Mouse (Mus musculus) kidney, adult 2 months (tissue): Measurements from ENCODE around the gene Lonp2. TPM values are rescaled to one million over a fixed set of nuclear protein-coding genes. Genes with fewer than 3 reads are reported as not detected.

Source experiments
- DNase-seq: peaks from one replicate; pipeline ENCODE4 v3.0.0; 2021
- H3K27ac ChIP-seq: fragments of 200-500 bp; 2 replicates; pipeline ENCODE4 v1.5.1; 2012; ENCODE audit warnings: low read depth, low read length, control low read depth, inconsistent platforms; ENCODE audit not compliant: insufficient read depth
- H3K27me3 ChIP-seq: fragments of 200-500 bp; replicated peaks from 2 replicates; pipeline ENCODE4 v1.6.1; 2012; ENCODE audit warnings: mild to moderate bottlenecking, moderate library complexity, low read length, inconsistent platforms; ENCODE audit not compliant: control insufficient read depth, insufficient read depth
- H3K36me3 ChIP-seq: fragments of 200-500 bp; 2 replicates; pipeline ENCODE4 v1.6.1; 2012; ENCODE audit warnings: mild to moderate bottlenecking, moderate library complexity, low read length, inconsistent platforms; ENCODE audit not compliant: control insufficient read depth, insufficient read depth
- H3K4me1 ChIP-seq: fragments of 200-500 bp; 2 replicates; pipeline ENCODE4 v1.6.1; 2011; ENCODE audit warnings: low read length; ENCODE audit not compliant: control insufficient read depth, insufficient read depth
- H3K4me3 ChIP-seq: fragments of 200-500 bp; 2 replicates; pipeline ENCODE4 v1.5.1; 2011; ENCODE audit warnings: mild to moderate bottlenecking, low read depth, low read length, control low read depth; ENCODE audit not compliant: insufficient read depth
- CTCF ChIP-seq: fragments of 200-500 bp; conservative IDR thresholded peaks from 2 replicates; pipeline ENCODE4 v1.5.1; 2011; ENCODE audit warnings: low read depth, mild to moderate bottlenecking, control low read depth, low read length, moderate library complexity, mixed read lengths; ENCODE audit not compliant: insufficient read depth, insufficient read length
- POLR2A ChIP-seq: fragments of 200-500 bp; IDR thresholded peaks from one replicate; pipeline ENCODE4 v1.6.1; 2011; ENCODE audit warnings: low read depth, low read length, control low read depth
- WGBS: fragments of 180-500 bp; shearing (Covaris S2); methylation state at CpG from one replicate; pipeline ENCODE4 v1.1.7; 2018; 5-methylcytosine and 5-hydroxymethylcytosine counted together
- polyA plus RNA-seq: library from polyadenylated mRNA; depleted of rRNA; stranded (reverse); fragments of >200 nt; gene quantifications from 2 replicates; pipeline ENCODE4 v1.2.3, GENCODE M21; 2012

The Lonp2 gene
- polyA plus RNA-seq, 1 experiment: 82.9 TPM

DNA sequence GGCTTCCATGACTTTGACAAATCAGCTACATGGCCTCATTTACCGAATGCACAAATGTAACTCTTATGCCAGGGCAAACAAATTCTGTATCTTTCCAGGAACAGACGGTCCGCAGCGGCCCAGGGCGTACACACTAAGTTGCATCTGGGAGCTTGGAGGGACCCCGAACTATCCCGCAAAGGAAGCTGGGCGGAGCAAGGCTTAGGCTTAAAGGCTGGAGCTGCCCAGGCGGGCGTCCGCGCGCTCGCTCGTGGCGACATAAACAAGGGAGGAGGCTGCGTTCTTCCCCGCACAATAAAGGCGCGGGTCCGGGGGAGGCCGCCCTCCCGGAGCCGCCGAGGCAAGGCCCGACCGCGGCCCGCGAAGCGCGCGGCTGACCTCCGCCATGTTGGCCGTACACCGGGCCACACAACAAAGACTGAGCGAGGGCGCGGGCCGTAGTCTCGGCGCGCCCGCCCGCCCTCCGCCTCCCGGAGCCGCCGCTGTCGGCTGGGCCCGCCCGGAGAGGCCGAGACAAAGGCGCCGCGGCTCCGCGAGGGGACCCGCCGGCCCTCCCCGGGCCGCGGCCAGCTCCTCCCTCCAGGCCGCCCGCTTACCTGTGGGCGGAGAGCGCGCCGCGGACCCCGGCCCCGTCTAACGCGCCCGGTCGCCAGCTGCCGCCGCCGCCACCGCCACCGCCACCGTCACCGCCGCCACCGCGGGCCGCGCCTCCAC lies 121.5 kb downstream of the Lonp2 start, which contains the start of the genes Gm10638 and Siah1a:
Gene Gm10638 (plus strand): TSS at position 479 of the 714 bp plus-strand sequence.
Gene Siah1a (minus strand): TSS at position 714 of the 714 bp plus-strand sequence.
- DNase-seq: peak; percentile 78
- Histone ChIP-seq H3K36me3 (no peaks in the 10 kb centered on the region), H3K27me3 (no peaks in the 10 kb centered on the region), H3K4me1 (peaks cover 18% of the 10 kb centered on the region; the same call in 1 of the 2 replicates), H3K4me3 (peak within 1 kb of the TSS; percentile 76), H3K27ac (peak within 1 kb of the TSS; percentile 91)
- under 1% methylated on average over 52 of the region's 88 CpGs for WGBS
- TF ChIP-seq POLR2A (no peak), CTCF (no peak)

DNA sequence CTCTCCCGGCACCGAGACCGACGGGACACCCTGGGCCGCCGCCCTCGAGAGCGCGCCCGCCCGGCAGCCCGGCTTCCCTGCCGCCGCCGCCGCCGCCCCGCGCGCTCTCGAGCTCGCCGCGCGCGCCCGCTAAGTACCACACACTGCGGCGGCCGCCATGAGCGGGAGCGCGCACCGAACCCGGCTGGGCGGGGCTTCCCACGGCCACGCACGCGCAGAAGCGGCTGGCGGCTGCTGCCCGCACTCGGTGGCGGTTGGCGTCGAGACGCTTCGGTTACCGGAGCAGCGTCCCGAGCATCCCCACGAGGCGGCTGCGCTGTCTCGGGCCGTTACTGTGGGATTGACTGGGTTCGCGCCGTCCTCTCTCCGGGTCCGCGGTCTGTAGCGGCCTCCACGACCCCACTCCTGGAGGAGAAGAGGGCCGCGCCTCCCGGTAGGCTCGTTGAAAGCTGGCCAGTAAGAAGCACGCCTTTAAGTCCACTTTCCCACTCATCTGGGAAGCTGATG lies 122.1 kb downstream of the Lonp2 start:
- Histone ChIP-seq H3K27ac (peak overlapping the region; percentile 91), H3K36me3 (no peaks in the 10 kb centered on the region), H3K4me3 (peak overlapping the region; percentile 76), H3K4me1 (peaks cover 18% of the 10 kb centered on the region; the same call in 1 of the 2 replicates), H3K27me3 (no peaks in the 10 kb centered on the region)
- under 1% methylated on average over 63 of the region's 70 CpGs for WGBS
- TF ChIP-seq CTCF: no peak
- TF ChIP-seq POLR2A: no peak
- peak; percentile 96 for DNase-seq

DNA sequence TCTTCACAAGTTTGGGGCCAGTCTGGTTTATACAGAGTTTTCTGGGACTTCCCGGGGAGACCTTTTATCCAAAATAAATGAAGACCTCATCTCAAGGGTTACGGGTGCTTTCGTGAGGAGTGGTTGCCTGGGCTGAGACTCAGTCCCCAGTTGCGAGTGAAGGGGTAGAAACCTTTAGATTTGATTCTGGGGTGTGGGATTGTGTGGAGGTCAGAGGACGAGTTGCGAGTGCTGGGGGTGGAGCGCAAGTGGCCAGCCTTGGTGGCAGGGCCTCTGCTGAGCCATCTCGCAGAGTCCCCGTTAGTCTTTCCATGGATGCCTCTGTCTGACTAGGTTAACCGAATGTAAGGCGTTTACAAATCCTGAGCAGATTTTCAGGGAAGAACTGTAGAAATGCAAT lies 122.7 kb downstream of the Lonp2 start:
- peak overlapping the region; percentile 76 for H3K4me3 ChIP-seq
- H3K36me3 ChIP-seq: no peaks in the 10 kb centered on the region
- H3K27ac ChIP-seq: peak overlapping the region; percentile 74
- peaks cover 18% of the 10 kb centered on the region; the same call in 1 of the 2 replicates for H3K4me1 ChIP-seq
- TF ChIP-seq CTCF: no peak
- no peak for TF ChIP-seq POLR2A
- DNase-seq: peak; percentile 44
- WGBS: 5% methylated on average over 11 of the region's 11 CpGs
- H3K27me3 ChIP-seq: no peaks in the 10 kb centered on the region

DNA sequence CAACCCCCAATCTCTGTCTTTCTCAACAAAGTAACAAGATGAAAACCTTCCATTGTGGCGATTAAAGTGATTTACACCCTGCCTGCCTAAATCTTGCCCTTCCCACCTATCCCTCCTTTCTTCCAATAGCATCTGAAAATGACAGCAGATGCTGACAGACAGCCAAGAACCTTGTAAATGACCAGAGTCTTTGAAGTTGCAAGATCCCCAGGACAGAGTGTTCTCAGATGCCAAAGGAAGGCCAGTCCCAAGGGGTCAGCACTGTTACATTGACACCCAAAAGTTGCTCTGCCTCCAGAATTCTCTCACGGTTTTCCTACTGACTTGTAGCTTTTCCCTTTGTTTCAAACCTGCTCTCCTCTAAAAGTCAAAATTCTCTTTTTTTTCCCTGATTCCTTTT lies 126.0 kb downstream of the Lonp2 start:
- H3K4me3 ChIP-seq: no peak overlapping the region
- no peak overlapping the region for H3K27ac ChIP-seq
- H3K36me3 ChIP-seq: no peaks in the 10 kb centered on the region
- peaks cover 7% of the 10 kb centered on the region; the same call in 1 of the 2 replicates for H3K4me1 ChIP-seq
- WGBS: 40% methylated on average over 2 of the region's 2 CpGs
- no peak for TF ChIP-seq POLR2A
- no peak for TF ChIP-seq CTCF
- H3K27me3 ChIP-seq: no peaks in the 10 kb centered on the region
- no peak for DNase-seq

DNA sequence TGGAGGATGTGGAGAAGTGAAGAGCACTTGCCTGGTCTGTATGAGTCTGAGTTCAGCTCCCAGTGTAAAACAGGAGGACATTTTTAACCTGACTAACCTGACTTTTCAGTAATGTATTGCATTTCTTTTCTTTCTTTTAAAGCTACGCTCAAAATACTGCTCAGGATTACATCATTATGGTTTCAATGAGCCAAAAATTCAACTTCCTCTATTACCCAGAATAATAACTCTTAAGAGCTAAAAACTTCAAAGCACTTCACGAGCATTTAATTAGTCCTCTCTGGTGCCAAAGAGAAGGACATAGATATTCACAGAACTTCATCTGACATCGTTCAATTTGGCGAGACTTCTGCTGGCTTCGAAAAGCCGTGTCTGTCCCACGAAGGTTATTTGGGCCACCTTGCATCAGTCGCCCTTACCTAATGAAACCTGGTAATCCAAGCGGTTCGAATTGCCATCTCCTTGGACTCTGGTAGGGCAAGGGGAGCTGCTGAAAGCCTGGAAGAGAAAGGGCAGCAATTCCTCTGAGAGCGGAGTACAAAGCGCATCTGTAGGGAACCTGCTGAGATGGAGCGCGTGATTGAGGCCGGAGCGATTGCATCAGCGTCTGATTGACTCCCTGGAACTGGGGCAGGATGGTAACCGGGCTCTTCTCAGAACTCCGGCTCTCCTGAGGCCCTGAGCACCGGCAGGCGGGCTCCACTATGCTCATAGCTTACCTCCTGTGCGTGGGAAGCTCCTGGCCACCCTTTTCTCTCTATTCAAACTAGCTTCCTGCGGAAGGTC lies 133.3 kb downstream of the Lonp2 start:
- Histone ChIP-seq H3K27me3 (no peaks in the 10 kb centered on the region), H3K4me1 (peaks cover 12% of the 10 kb centered on the region; the same call in 1 of the 2 replicates), H3K27ac (peak overlapping the region; percentile 13), H3K4me3 (0 out of 2 replicates have a peak overlapping the region, but pooled peaks have one; percentile 10), H3K36me3 (no peaks in the 10 kb centered on the region)
- 28% methylated on average over 23 of the region's 23 CpGs for WGBS
- TF ChIP-seq CTCF (no peak), POLR2A (no peak)
- peak; percentile 83 for DNase-seq

DNA sequence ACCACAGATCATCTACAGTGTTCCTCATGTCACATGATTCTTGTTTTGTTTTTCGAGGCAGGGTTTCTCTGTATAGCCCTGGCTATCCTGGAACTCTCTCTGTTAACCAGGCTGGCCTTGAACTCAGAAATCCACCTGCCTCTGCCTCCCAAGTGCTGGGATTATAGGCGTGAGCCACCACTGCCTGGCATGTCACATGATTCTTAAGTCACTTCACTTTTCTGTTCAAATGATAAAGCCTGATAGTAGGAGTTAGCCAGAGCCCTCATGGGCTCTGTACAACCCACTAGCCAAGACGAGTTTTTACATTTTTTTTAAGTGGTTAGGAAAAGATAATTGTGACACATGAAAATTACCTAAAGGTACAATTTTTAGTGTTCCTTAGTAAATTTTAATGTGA lies 134.8 kb downstream of the Lonp2 start:
- Histone ChIP-seq H3K4me1 (peaks cover 12% of the 10 kb centered on the region; the same call in 1 of the 2 replicates), H3K27me3 (no peaks in the 10 kb centered on the region), H3K27ac (no peak overlapping the region; the same call in 1 of the 2 replicates), H3K36me3 (no peaks in the 10 kb centered on the region), H3K4me3 (no peak overlapping the region)
- DNase-seq: no peak
- TF ChIP-seq POLR2A: no peak
- TF ChIP-seq CTCF: no peak
- WGBS: 62% methylated on average over 3 of the region's 3 CpGs

DNA sequence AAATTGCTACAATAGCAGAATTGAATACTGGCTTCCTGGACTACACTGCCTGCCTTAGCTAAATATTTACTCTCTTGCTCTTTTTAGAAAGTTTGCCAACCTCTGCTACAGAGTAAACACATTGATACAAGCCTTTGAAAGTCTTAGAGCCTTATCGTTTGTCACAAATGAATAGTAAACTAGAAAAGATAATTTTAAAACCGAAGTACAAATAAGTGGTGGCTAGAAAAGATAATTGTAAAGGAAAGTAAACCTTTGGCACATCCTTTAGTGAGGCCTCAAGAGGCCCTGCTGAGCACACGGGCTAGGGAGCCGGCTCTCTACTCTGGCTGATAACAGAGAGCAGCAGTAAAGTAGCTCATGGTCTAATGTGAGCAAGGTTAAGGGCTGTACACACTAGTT lies 135.2 kb downstream of the Lonp2 start:
- no peak overlapping the region for H3K4me3 ChIP-seq
- H3K27me3 ChIP-seq: no peaks in the 10 kb centered on the region
- TF ChIP-seq POLR2A (no peak), CTCF (no peak)
- H3K4me1 ChIP-seq: peaks cover 12% of the 10 kb centered on the region; the same call in 1 of the 2 replicates
- peak; percentile 50 for DNase-seq
- 41% methylated on average over 4 of the region's 4 CpGs for WGBS
- H3K27ac ChIP-seq: no peak overlapping the region
- no peaks in the 10 kb centered on the region for H3K36me3 ChIP-seq
